Mouse (Mus musculus) midbrain, embryonic 14.5 days (tissue): ENCODE data around the gene Pdap1. TPM values are rescaled to one million over a fixed set of nuclear protein-coding genes. Genes with fewer than 3 reads are reported as not detected.
A peak's percentile ranks its signal among the peaks of the same experiment; 100 is the strongest.
"Not testable (repeated sequence)": the region's sequence is repeated elsewhere in the genome, so short reads cannot be mapped to it uniquely, and the experiment has no call there.

Source experiments
- ATAC-seq: fragments of 200-750 bp; cut with Nextera tagmentation; 2 replicates; pipeline ENCODE4 v1.8.0; 2017; ENCODE audit warnings: moderate number of reproducible peaks, moderate library complexity; ENCODE audit not compliant: low FRiP score, low TSS enrichment
- DNase-seq: peaks from one replicate; pipeline ENCODE4 v3.0.0-alpha.2; 2015
- H3K27ac ChIP-seq: fragments of 300-500 bp; sonication (generic); replicated peaks from 2 replicates; pipeline ENCODE4 v1.5.1; 2014; ENCODE audit warnings: mild to moderate bottlenecking, low read depth, low read length, moderate library complexity
- H3K27me3 ChIP-seq: fragments of 300-500 bp; sonication (generic); 2 replicates; pipeline ENCODE4 v1.6.1; 2014; ENCODE audit warnings: low read length, control low read depth, mixed read lengths; ENCODE audit not compliant: control insufficient read depth, insufficient read depth
- H3K36me3 ChIP-seq: fragments of 300-500 bp; sonication (generic); 2 replicates; pipeline ENCODE4 v1.6.1; 2014; ENCODE audit warnings: low read length, control low read depth; ENCODE audit not compliant: control insufficient read depth, insufficient read depth
- H3K4me1 ChIP-seq: fragments of 300-500 bp; sonication (generic); 2 replicates; pipeline ENCODE4 v1.6.1; 2014; ENCODE audit warnings: mild to moderate bottlenecking, antibody characterized with exemption, low read length, control low read depth; ENCODE audit not compliant: control insufficient read depth, insufficient read depth
- H3K4me2 ChIP-seq: fragments of 300-500 bp; sonication (generic); 2 replicates; pipeline ENCODE4 v1.6.1; 2014; ENCODE audit warnings: mild to moderate bottlenecking, low read length, moderate library complexity
- H3K4me3 ChIP-seq: fragments of 300-500 bp; sonication (generic); replicated peaks from 2 replicates; pipeline ENCODE4 v1.5.1; 2014; ENCODE audit warnings: low read depth, low read length
- H3K9ac ChIP-seq: fragments of 300-500 bp; sonication (generic); replicated peaks from 2 replicates; pipeline ENCODE4 v1.6.1; 2014; ENCODE audit warnings: mild to moderate bottlenecking, low read length, moderate library complexity
- H3K9me3 ChIP-seq: fragments of 300-500 bp; sonication (generic); 2 replicates; pipeline ENCODE4 v1.6.1; 2016; ENCODE audit warnings: low read length, control low read depth, mixed read lengths; ENCODE audit not compliant: control insufficient read depth
- WGBS: fragments of 180-500 bp; shearing (Covaris S2); extraction: QIAGEN DNeasy Blood & Tissue Kit; methylation state at CpG from one replicate; pipeline ENCODE4 v1.1.7; 2014; 5-methylcytosine and 5-hydroxymethylcytosine counted together
- polyA plus RNA-seq: library from polyadenylated mRNA; unstranded; fragments of >200 nt; fragmentation: Nextera tagmentation; extraction: Ambion mirVana; gene quantifications from 2 replicates; pipeline ENCODE4 v1.2.1, GENCODE M21; 2014

Gene Pdap1
- polyA plus RNA-seq, 1 experiment from 2014 or later, result 101 TPM

- H3K27ac ChIP-seq, H3K4me1 ChIP-seq, H3K27me3 ChIP-seq, ATAC-seq, H3K4me3 ChIP-seq, H3K9me3 ChIP-seq, DNase-seq, H3K9ac ChIP-seq, H3K4me2 ChIP-seq: not testable (repeated sequence)
- peaks cover 90% of the 10 kb centered on the region for H3K36me3 ChIP-seq
- WGBS, result 97% methylated on average over 6 of the region's 6 CpGs
These were observed 10.3 kb downstream of the Pdap1 start for GRCm38 (mm10) chr5:145129773-145130172.

DNA sequence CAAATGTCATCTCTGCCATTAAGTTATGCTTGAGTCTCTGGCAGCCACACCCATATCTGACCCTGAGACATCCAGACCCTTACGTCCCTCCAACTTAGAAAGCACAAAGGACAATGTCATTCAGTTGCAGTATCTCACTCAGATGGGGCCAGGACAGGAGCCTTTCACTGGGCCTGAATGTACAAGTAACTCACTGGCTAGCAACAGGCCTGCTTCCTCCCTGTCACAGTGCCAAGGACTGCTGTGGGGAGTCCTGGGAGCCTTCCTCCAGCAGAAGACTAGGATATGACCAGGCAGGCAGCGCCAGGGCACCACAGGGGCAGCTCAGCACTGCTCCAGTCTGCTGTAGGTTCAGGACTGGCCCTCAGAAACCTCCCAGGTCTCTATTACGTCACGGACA is 10.9 kb downstream of the Pdap1 start:
- no peak overlapping the region for H3K4me2 ChIP-seq
- no peaks in the 10 kb centered on the region for H3K9me3 ChIP-seq
- H3K27ac ChIP-seq, result no peak overlapping the region
- no peaks in the 10 kb centered on the region for H3K4me1 ChIP-seq
- H3K36me3 ChIP-seq, result peaks cover 89% of the 10 kb centered on the region
- H3K9ac ChIP-seq, result no peak overlapping the region
- 97% methylated on average over 4 of the region's 4 CpGs for WGBS
- no peak overlapping the region for H3K4me3 ChIP-seq
- ATAC-seq (no peak), DNase-seq (no peak)
- H3K27me3 ChIP-seq, result no peaks in the 10 kb centered on the region

DNA sequence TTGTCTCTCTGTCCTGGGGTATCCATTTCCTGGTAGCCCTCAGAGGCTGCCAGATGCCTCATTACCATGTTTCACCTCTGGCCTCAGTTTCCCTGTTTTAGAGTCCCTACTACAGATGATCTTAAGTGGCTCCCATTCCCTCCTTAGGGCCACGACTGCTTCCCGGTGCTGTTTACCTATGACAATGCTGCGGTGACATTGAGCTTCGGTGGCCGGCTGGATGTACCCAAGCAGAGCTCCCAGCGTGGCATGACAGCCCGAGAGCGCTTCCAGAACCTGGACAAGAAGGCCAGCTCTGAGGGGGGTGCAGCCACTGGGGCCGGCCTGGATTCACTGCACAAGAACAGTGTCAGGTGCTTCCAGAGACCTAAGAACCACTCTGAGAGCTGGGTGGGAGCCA is 13.5 kb downstream of the Pdap1 start:
- no peaks in the 10 kb centered on the region for H3K9me3 ChIP-seq
- no peak overlapping the region for H3K27ac ChIP-seq
- DNase-seq, result no peak
- WGBS, result 95% methylated on average over 9 of the region's 9 CpGs
- no peak overlapping the region for H3K9ac ChIP-seq
- H3K4me2 ChIP-seq, result no peak overlapping the region
- ATAC-seq, result no peak
- H3K36me3 ChIP-seq, result peaks cover 64% of the 10 kb centered on the region
- H3K27me3 ChIP-seq, result no peaks in the 10 kb centered on the region
- no peaks in the 10 kb centered on the region for H3K4me1 ChIP-seq
- H3K4me3 ChIP-seq, result no peak overlapping the region

DNA sequence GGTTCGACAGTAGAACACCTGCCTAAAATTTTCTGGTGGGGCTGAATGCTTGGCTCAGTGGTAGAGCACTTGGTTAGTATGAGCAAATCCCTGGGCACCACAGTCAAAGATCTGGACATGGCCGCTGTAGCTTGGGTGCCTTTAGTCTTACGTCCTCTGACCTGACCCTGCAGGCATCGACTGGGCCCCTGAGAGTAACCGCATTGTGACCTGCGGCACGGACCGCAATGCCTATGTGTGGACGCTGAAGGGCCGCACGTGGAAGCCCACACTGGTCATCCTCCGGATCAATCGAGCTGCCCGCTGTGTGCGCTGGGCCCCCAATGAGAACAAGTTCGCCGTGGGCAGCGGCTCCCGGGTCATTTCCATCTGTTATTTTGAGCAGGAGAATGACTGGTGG is 16.6 kb downstream of the Pdap1 start:
- Histone ChIP-seq H3K27ac (no peak overlapping the region), H3K36me3 (peaks cover 36% of the 10 kb centered on the region), H3K9me3 (no peaks in the 10 kb centered on the region), H3K4me1 (no peaks in the 10 kb centered on the region), H3K27me3 (no peaks in the 10 kb centered on the region), H3K4me3 (no peak overlapping the region), H3K4me2 (no peak overlapping the region), H3K9ac (no peak overlapping the region)
- no peak for ATAC-seq
- DNase-seq, result no peak
- 97% methylated on average over 19 of the region's 19 CpGs for WGBS

GRCm38 (mm10) chr5:145120921-145121320 is 19.1 kb downstream of the Pdap1 start:
- H3K4me2 ChIP-seq, result no peak overlapping the region
- H3K9ac ChIP-seq, result no peak overlapping the region
- ATAC-seq (no peak), DNase-seq (no peak)
- peaks cover 15% of the 10 kb centered on the region for H3K36me3 ChIP-seq
- no peaks in the 10 kb centered on the region for H3K4me1 ChIP-seq
- H3K27ac ChIP-seq, result no peak overlapping the region
- no peak overlapping the region for H3K4me3 ChIP-seq
- 81% methylated on average over 7 of the region's 7 CpGs for WGBS
- no peaks in the 10 kb centered on the region for H3K9me3 ChIP-seq
- no peaks in the 10 kb centered on the region for H3K27me3 ChIP-seq

DNA sequence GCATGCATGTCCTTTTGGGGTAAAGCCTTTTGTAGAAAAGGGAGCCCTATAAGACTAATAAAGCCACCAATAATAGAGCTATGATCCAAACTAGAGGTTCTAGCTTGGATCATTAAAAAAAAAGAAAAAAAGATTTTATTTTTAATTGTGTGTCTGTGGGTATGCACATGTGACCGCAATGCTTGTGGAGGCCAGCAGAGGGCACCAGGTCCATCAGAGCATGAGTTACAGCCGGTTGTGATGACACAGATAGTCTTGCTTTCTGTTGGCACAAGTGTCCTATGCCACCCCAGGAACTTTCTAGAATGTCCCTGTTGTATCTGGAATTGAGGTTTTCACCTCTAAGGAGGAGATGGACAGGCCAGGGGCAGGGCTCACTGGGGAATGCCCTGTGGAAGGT is 20.7 kb downstream of the Pdap1 start:
- Histone ChIP-seq H3K9me3 (no peaks in the 10 kb centered on the region), H3K27me3 (peaks cover 6% of the 10 kb centered on the region; the same call in 1 of the 2 replicates), H3K4me2 (no peak overlapping the region), H3K4me1 (0 out of 2 replicates have a peak, but pooled peaks cover 3% of the 10 kb centered on the region), H3K36me3 (peaks cover 3% of the 10 kb centered on the region; the same call in 1 of the 2 replicates), H3K4me3 (no peak overlapping the region), H3K27ac (no peak overlapping the region), H3K9ac (no peak overlapping the region)
- no peak for DNase-seq
- WGBS, result 89% methylated on average over 2 of the region's 2 CpGs
- ATAC-seq, result no peak

GRCm38 (mm10) chr5:145118461-145118860 is 21.6 kb downstream of the Pdap1 start:
- no peak for ATAC-seq
- WGBS, result 88% methylated on average over 5 of the region's 5 CpGs

GRCm38 (mm10) chr5:145118005-145118404 is 22.0 kb downstream of the Pdap1 start:
- 72% methylated on average over 6 of the region's 6 CpGs for WGBS
- ATAC-seq, result no peak
- Histone ChIP-seq H3K27ac (no peak overlapping the region), H3K27me3 (peaks cover 15% of the 10 kb centered on the region; the same call in 1 of the 2 replicates), H3K9ac (no peak overlapping the region), H3K36me3 (no peaks in the 10 kb centered on the region), H3K4me3 (no peak overlapping the region), H3K4me1 (0 out of 2 replicates have a peak, but pooled peaks cover 3% of the 10 kb centered on the region), H3K9me3 (no peaks in the 10 kb centered on the region), H3K4me2 (no peak overlapping the region)
- no peak for DNase-seq

More at GRCm38 (mm10) chr5:145118461-145118860, 21.6 kb downstream of the Pdap1 start:
- Histone ChIP-seq H3K36me3 (no peaks in the 10 kb centered on the region), H3K4me3 (no peak overlapping the region), H3K4me1 (0 out of 2 replicates have a peak, but pooled peaks cover 3% of the 10 kb centered on the region), H3K27me3 (peaks cover 12% of the 10 kb centered on the region; the same call in 1 of the 2 replicates), H3K4me2 (no peak overlapping the region), H3K9me3 (no peaks in the 10 kb centered on the region), H3K9ac (no peak overlapping the region), H3K27ac (no peak overlapping the region)
- no peak for DNase-seq

- peak; percentile 51 for DNase-seq
These were observed 23.1 kb downstream of the Pdap1 start for GRCm38 (mm10) chr5:145116916-145117315.

More at GRCm38 (mm10) chr5:145116916-145117315, 23.1 kb downstream of the Pdap1 start:
- peaks cover 15% of the 10 kb centered on the region; the same call in 1 of the 2 replicates for H3K27me3 ChIP-seq
- no peaks in the 10 kb centered on the region for H3K9me3 ChIP-seq
- 49% methylated on average over 10 of the region's 10 CpGs for WGBS
- H3K9ac ChIP-seq, result no peak overlapping the region
- H3K4me1 ChIP-seq, result 0 out of 2 replicates have a peak, but pooled peaks cover 3% of the 10 kb centered on the region
- no peak overlapping the region for H3K4me3 ChIP-seq
- H3K4me2 ChIP-seq, result no peak overlapping the region
- no peaks in the 10 kb centered on the region for H3K36me3 ChIP-seq
- H3K27ac ChIP-seq, result no peak overlapping the region
- ATAC-seq, result no peak
